10 mouse cellular contexts compared by ENCODE assay signal in genomic region chr1:34120602-34121001, GRCm38 (mm10).
DNase-seq lines count a peak whose midpoint lies in the region; ATAC-seq lines count a peak whose summit lies in the region.
"Had no signal": no experiment of that assay in that cellular context is flagged by ENCODE, and none has a peak within 500 bp of the region (broad histone marks: within the 10 kb centered on the region; RNA-seq: fewer than 3 reads in every experiment).

No protein-coding gene starts in this region.

- H3K4me1 ChIP-seq in heart, embryonic 15.5 days (replicated peaks): peaks cover 57% of the 10 kb centered on the region
- peaks cover 15% of the 10 kb centered on the region for H3K4me1 ChIP-seq in lung, embryonic 16.5 days (replicated peaks; ENCODE audit: control insufficient read depth, insufficient read depth, low read length)
- peaks cover 26% of the 10 kb centered on the region for H3K4me1 ChIP-seq in stomach, embryonic 16.5 days (ENCODE audit: control insufficient read depth, insufficient read depth, low read length)

- peak overlapping the region; percentile 82 for H3K27ac ChIP-seq in heart, embryonic 15.5 days
- H3K27ac ChIP-seq in lung, embryonic 16.5 days (ENCODE audit: low read length): no peak overlapping the region
- peak overlapping the region; percentile 91 for H3K27ac ChIP-seq in stomach, embryonic 16.5 days (ENCODE audit: low read length)
- H3K27ac ChIP-seq: neural tube, embryonic 12.5 days had no signal

- peak overlapping the region; percentile 42 for H3K4me3 ChIP-seq in heart, embryonic 15.5 days
- peak overlapping the region; percentile 49 for H3K4me3 ChIP-seq in lung, embryonic 16.5 days (ENCODE audit: low read length)
- peak overlapping the region; percentile 48 for H3K4me3 ChIP-seq in stomach, embryonic 16.5 days (replicated peaks; ENCODE audit: low read length)
- H3K4me3 ChIP-seq: neural tube, embryonic 12.5 days had no signal

- H3K9ac ChIP-seq in heart, embryonic 15.5 days: peak overlapping the region; percentile 49
- H3K9ac ChIP-seq in lung, embryonic 16.5 days (ENCODE audit: low read length): peak overlapping the region; percentile 54; the same call in 1 of the 2 replicates
- H3K9ac ChIP-seq in stomach, embryonic 16.5 days (ENCODE audit: low read length): peak overlapping the region; percentile 68; the same call in 1 of the 2 replicates
- H3K9ac ChIP-seq: neural tube, embryonic 12.5 days had no signal

- H3K4me2 ChIP-seq in heart, embryonic 15.5 days: peak overlapping the region; percentile 63
- H3K4me2 ChIP-seq in lung, embryonic 16.5 days (ENCODE audit: low read depth, low read length): peak overlapping the region; percentile 75
- peak overlapping the region; percentile 69 for H3K4me2 ChIP-seq in stomach, embryonic 16.5 days (ENCODE audit: low read depth, low read length)
- H3K4me2 ChIP-seq: neural tube, embryonic 12.5 days had no signal

- no peak for DNase-seq in heart, adult 9 months (ENCODE audit: low spot score in 2 of 2)
- no peak for DNase-seq in lung, postnatal 10 days
- DNase-seq in large intestine, adult 2 months (ENCODE audit: low read depth, low spot score): peak; percentile 77
- no peak for DNase-seq in MN1 (ENCODE audit: low spot score)
- DNase-seq in urinary bladder, postnatal 14 days (ENCODE audit: low spot score): no peak

- 38% methylated on average over 6 of the region's 6 CpGs for WGBS in heart, embryonic 15.5 days
- 18% methylated on average over 6 of the region's 6 CpGs for WGBS in lung, embryonic 16.5 days
- 13% methylated on average over 6 of the region's 6 CpGs for WGBS in large intestine, adult 2 months
- 19% methylated on average over 6 of the region's 6 CpGs for WGBS in stomach, embryonic 16.5 days

- no peak for ATAC-seq in heart, embryonic 15.5 days (replicated peaks; ENCODE audit: insufficient number of reproducible peaks, insufficient read depth, low FRiP score, low read depth)
- peak; percentile 55 for ATAC-seq in lung, embryonic 16.5 days (ENCODE audit: low read depth)
- ATAC-seq in stomach, embryonic 16.5 days (ENCODE audit: insufficient read depth, low FRiP score): peak; percentile 86
- ATAC-seq: activated CD4-positive, CD25-positive, alpha-beta regulatory T cell, adult 4 months had no signal

- no peaks in the 10 kb centered on the region for H3K36me3 ChIP-seq in heart, embryonic 15.5 days
- H3K36me3 ChIP-seq in lung, embryonic 16.5 days (ENCODE audit: control insufficient read depth, insufficient read depth, low read length): no peaks in the 10 kb centered on the region
- H3K36me3 ChIP-seq in stomach, embryonic 16.5 days (ENCODE audit: control insufficient read depth, insufficient read depth, low read length): no peaks in the 10 kb centered on the region
- H3K36me3 ChIP-seq: neural tube, embryonic 12.5 days had no signal

- no peaks in the 10 kb centered on the region for H3K27me3 ChIP-seq in heart, embryonic 15.5 days
- no peaks in the 10 kb centered on the region for H3K27me3 ChIP-seq in lung, embryonic 16.5 days (ENCODE audit: control insufficient read depth, insufficient read depth, low read depth, low read length)
- no peaks in the 10 kb centered on the region for H3K27me3 ChIP-seq in stomach, embryonic 16.5 days (ENCODE audit: control insufficient read depth, insufficient read depth, low read length)
- H3K27me3 ChIP-seq: neural tube, embryonic 12.5 days had no signal

- H3K9me3 ChIP-seq in heart, embryonic 15.5 days (replicated peaks): no peaks in the 10 kb centered on the region
- H3K9me3 ChIP-seq in lung, embryonic 16.5 days (ENCODE audit: control insufficient read depth, low read length): no peaks in the 10 kb centered on the region
- no peaks in the 10 kb centered on the region for H3K9me3 ChIP-seq in stomach, embryonic 16.5 days (replicated peaks; ENCODE audit: control insufficient read depth, low read length)
- H3K9me3 ChIP-seq: neural tube, embryonic 12.5 days had no signal
